Mouse (Mus musculus): ENCODE measurements at regions not wholly inside any gene's neighbourhood (a gene's known extent, or its start where the extent isn't known, plus 50 kb on each side); places are given as distances from the start of the nearest gene placed in this dataset.

DNA sequence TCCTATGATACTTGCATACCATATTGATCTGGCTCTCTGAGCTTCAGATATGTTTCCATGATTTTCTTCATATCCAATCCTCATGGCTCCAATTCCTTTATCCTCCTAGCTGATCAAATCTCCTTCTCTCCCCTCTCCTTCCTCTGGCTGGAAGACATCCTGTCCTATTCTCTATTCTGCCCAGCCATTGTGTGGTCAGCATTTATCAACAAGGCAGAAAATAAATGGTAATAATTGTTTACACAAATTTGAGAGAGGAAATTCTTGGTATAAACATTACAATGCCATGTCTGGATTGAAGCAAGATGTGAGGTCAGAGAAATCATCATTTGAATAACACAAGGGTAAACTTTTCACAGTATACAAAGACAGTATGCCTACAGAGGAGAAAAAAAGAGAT, 158.2 kb downstream of the Naf1 start:
- intact Hi-C loops (cut with DNase I) = no loop called here
- DNase-seq = no peak

GRCm38 (mm10) chr8:67032856-67033255, 172.8 kb downstream of the Naf1 start:
- no peak for DNase-seq
- intact Hi-C loops (cut with DNase I) = no loop called here

DNA sequence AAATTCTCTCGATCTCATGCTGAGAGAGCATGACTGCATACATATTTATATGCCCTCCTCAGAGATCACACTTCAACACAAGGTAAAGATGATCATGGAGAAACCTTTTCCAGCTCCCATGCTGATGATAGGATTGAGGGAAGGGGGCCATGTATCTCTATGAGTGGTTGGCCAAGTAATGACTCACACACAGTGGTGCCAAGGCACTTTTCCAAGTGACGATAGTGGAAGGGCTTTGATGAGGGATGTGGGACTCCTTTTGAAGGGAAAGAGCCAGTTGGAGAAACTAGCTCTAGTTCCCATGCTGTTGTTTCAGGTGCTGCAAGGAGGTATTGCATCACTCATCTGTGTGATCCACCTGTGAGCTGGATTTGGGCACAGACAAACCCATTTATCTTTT, 201.5 kb downstream of the Naf1 start:
- intact Hi-C loops (cut with DNase I) = no loop called here

GRCm38 (mm10) chr8:67068036-67068721, 208.2 kb downstream of the Naf1 start:
- DNase-seq = no peak
- intact Hi-C loops (cut with DNase I) = no loop called here

More for the DNA sequence above, 201.5 kb downstream of the Naf1 start:
- DNase-seq = peak; percentile 10

DNA sequence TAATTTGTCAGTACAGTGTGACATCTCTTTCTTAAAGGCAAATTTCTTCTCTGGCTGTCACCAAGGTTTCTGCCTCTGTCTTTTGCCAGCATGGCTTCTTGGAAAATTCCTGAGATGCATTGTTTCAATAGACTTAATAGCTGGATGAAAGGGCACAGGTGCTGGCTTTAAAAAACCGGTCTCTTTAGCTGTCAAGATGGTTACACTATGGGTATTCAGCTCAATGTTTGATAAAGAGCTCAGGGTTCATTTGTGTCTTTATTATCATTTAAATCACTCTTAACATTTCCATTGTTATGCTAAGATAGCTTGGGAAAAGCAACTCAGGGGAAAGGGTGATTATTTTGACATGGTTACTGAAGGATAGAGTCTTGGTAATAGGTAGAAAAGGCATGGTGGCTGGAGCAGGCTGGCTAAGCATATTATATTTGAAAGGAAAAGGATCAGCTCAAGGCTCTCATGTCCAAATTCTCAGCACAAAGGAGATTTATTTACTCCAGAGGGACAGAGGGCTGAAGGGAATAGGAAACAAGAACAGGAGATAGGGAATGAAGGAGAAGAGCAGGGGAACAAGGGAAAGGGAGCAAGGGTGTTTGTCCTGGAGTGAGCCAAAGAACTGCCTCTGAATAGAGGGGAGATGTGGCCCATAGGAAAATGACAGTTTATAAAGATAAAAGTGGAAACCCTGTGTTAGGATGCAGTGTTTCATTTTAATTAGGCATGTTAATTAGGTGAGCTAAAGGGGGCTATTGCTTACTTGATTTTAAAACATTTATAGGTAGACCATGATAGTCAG, 226.4 kb downstream of the Naf1 start:
- intact Hi-C loops (cut with DNase I) = no loop called here
- no peak for DNase-seq
